In genomic region chr6:71609968-71610367, GRCm38 (mm10) we compare ENCODE assay signal across 13 mouse cellular contexts. TPM values are rescaled to one million over a fixed set of nuclear protein-coding genes. Genes with fewer than 3 reads are reported as not detected.
DNase-seq lines count a peak whose midpoint lies in the region; ATAC-seq and TF ChIP-seq lines count a peak whose summit lies in the region.
"Had no signal": no experiment of that assay in that cellular context is flagged by ENCODE, and none has a peak within 500 bp of the region (broad histone marks: within the 10 kb centered on the region; RNA-seq: fewer than 3 reads in every experiment).

No protein-coding gene starts in this region.

- no peak overlapping the region for H3K4me3 ChIP-seq in liver, postnatal 0 days (ENCODE audit: low read depth, low read length)

- H3K9me3 ChIP-seq in liver, postnatal 0 days (ENCODE audit: low read length) = no peaks in the 10 kb centered on the region

- TF ChIP-seq CTCF in liver, postnatal 0 days (IDR thresholded peaks at IDR 0.05; ENCODE audit: low read depth) = no peak

- no peak overlapping the region for H3K27ac ChIP-seq in liver, postnatal 0 days (ENCODE audit: low read depth)

- ATAC-seq in liver, postnatal 0 days = peak; percentile 53
- ATAC-seq in cerebellum, adult (ENCODE audit: insufficient number of reproducible peaks, low FRiP score, low TSS enrichment) = no peak
- ATAC-seq: CD4-positive, CD25-positive, alpha-beta regulatory T cell, adult 4 months had no signal

- peaks cover 3% of the 10 kb centered on the region; the same call in 1 of the 2 replicates for H3K4me1 ChIP-seq in liver, postnatal 0 days (ENCODE audit: insufficient read depth)

- H3K4me2 ChIP-seq in liver, postnatal 0 days (ENCODE audit: low read depth, low read length) = no peak overlapping the region
- H3K4me2 ChIP-seq: lung, embryonic 14.5 days had no signal

- peak; percentile 49 for DNase-seq in left cerebral cortex, adult 11 months (ENCODE audit: low spot score)
- no peak for DNase-seq in left cerebral cortex, postnatal 4 days
- peak; percentile 75 for DNase-seq in brain, adult 2 months (ENCODE audit: low read depth, low spot score)
- peak; percentile 12 to 50 for DNase-seq in left cerebral cortex, adult 8-10 months (ENCODE audit: low spot score in 2 of 2)
- DNase-seq in liver, postnatal 0 days = no peak
- no peak for DNase-seq in kidney, adult 18-20 months
- DNase-seq: adrenal gland, postnatal 10 days; cerebellum, adult 18-20 months; gastrocnemius, postnatal 10 days; kidney, postnatal 14 days; lung, embryonic 14.5 days had no signal

- WGBS in liver, postnatal 0 days (ENCODE audit: insufficient replicate concordance) = 56% methylated on average over 7 of the region's 7 CpGs

- H3K36me3 ChIP-seq in liver, postnatal 0 days (replicated peaks; ENCODE audit: insufficient read depth, low read length) = peaks cover 68% of the 10 kb centered on the region

- intact Hi-C loops in left cerebral cortex, postnatal 4 days (cut with DNase I) = loop anchor here (10.0 kb wide), 1 partner anchor 265 kb away; no protein-coding TSS in a partner anchor

- no peaks in the 10 kb centered on the region for H3K27me3 ChIP-seq in liver, postnatal 0 days (ENCODE audit: insufficient read depth, low read length)

- no peak overlapping the region for H3K9ac ChIP-seq in liver, postnatal 0 days (replicated peaks)
- H3K9ac ChIP-seq: lung, embryonic 14.5 days had no signal

- 0 out of 2 replicates have a peak, but pooled peaks have one; percentile 46 for TF ChIP-seq EP300 in liver, postnatal 0 days (IDR thresholded peaks at IDR 0.05; ENCODE audit: low read depth)

RNA-seq across cellular contexts. Expression of gene Kdm3a, which starts 22.8 kb away (rescaled TPM):
- total RNA-seq in left cerebral cortex, postnatal 4 days (2021) = 10 to 100 TPM; 30.7 to 32.0 TPM
- total RNA-seq in left cerebral cortex, adult 8-10 months (2022) = 10 to 100 TPM; 49.7 to 56.4 (median 53.3) TPM
- 6.6 and 8.8 TPM in 2 replicates for polyA plus RNA-seq in liver, postnatal 0 days (2015; fragmentation: Nextera tagmentation; extraction: Ambion mirVana)

Comparison
In these comparisons a context has a peak if more than half of its experiments do, and no peak if none do; other contexts are left out.
1. DNase-seq: peak in left cerebral cortex, adult 11 months (single experiment), brain, adult 2 months (single experiment) and left cerebral cortex, adult 8-10 months (2 of 2); none in left cerebral cortex, postnatal 4 days (single experiment), liver, postnatal 0 days (single experiment) and kidney, adult 18-20 months (single experiment).